Mouse (Mus musculus): Measurements from ENCODE around the gene Asb10. TPM values are rescaled to one million over a fixed set of nuclear protein-coding genes. Genes with fewer than 3 reads are reported as not detected.

Gene Asb10
- polyA plus RNA-seq, 1 experiment from 2014 or later, result 0.11 TPM

Other genes with a start within 250 kb of the Asb10 start
- gene Kcnh2, start 189.4 kb downstream of the Asb10 start, polyA plus RNA-seq (2015; fragmentation: Nextera tagmentation; extraction: Ambion mirVana), result 5.2 and 6.4 TPM in 2 replicates
- gene Nos3, start 176.2 kb downstream of the Asb10 start, polyA plus RNA-seq (2015; fragmentation: Nextera tagmentation; extraction: Ambion mirVana), result 7.4 TPM in 2 replicates
- 0.64 and 0.93 TPM in 2 replicates for gene Atg9b, start 148.8 kb downstream of the Asb10 start, polyA plus RNA-seq (2015; fragmentation: Nextera tagmentation; extraction: Ambion mirVana)
- gene Abcb8, start 147.3 kb downstream of the Asb10 start, polyA plus RNA-seq (2015; fragmentation: Nextera tagmentation; extraction: Ambion mirVana), result 47.9 and 48.7 TPM in 2 replicates
- gene Asic3, start 127.6 kb downstream of the Asb10 start, polyA plus RNA-seq (2015; fragmentation: Nextera tagmentation; extraction: Ambion mirVana), result 0.22 and 0.59 TPM in 2 replicates
- 106 and 114 TPM in 2 replicates for gene Cdk5, start 117.4 kb downstream of the Asb10 start, polyA plus RNA-seq (2015; fragmentation: Nextera tagmentation; extraction: Ambion mirVana)
- 18.5 and 23.7 TPM in 2 replicates for gene Slc4a2, start 117.1 kb downstream of the Asb10 start, polyA plus RNA-seq (2015; fragmentation: Nextera tagmentation; extraction: Ambion mirVana)
- gene Fastk, start 95.7 kb downstream of the Asb10 start, polyA plus RNA-seq (2015; fragmentation: Nextera tagmentation; extraction: Ambion mirVana), result 90.6 and 91.4 TPM in 2 replicates
- gene Tmub1, start 93.1 kb downstream of the Asb10 start, polyA plus RNA-seq (2015; fragmentation: Nextera tagmentation; extraction: Ambion mirVana), result 39.4 and 40.1 TPM in 2 replicates
- 76.9 and 108 TPM in 2 replicates for gene Agap3, start 88.8 kb downstream of the Asb10 start, polyA plus RNA-seq (2015; fragmentation: Nextera tagmentation; extraction: Ambion mirVana)
- 1.2 and 2.3 TPM in 2 replicates for gene Gbx1, start 13.8 kb downstream of the Asb10 start, polyA plus RNA-seq (2015; fragmentation: Nextera tagmentation; extraction: Ambion mirVana)
- gene 4931409K22Rik, start 15.8 kb upstream of the Asb10 start, polyA plus RNA-seq (2015; fragmentation: Nextera tagmentation; extraction: Ambion mirVana), result 0.42 and 0.56 TPM in 2 replicates
- 101 and 106 TPM in 2 replicates for gene Abcf2, start 36.5 kb upstream of the Asb10 start, polyA plus RNA-seq (2015; fragmentation: Nextera tagmentation; extraction: Ambion mirVana)
- 19.7 and 21.1 TPM in 2 replicates for gene Chpf2, start 45.8 kb upstream of the Asb10 start, polyA plus RNA-seq (2015; fragmentation: Nextera tagmentation; extraction: Ambion mirVana)
- gene Smarcd3, start 83.4 kb upstream of the Asb10 start, polyA plus RNA-seq (2015; fragmentation: Nextera tagmentation; extraction: Ambion mirVana), result 171 and 176 TPM in 2 replicates
- 59.7 and 61.2 TPM in 2 replicates for gene Nub1, start 144.6 kb upstream of the Asb10 start, polyA plus RNA-seq (2015; fragmentation: Nextera tagmentation; extraction: Ambion mirVana)
- 4.0 and 4.5 TPM in 2 replicates for gene Wdr86, start 189.7 kb upstream of the Asb10 start, polyA plus RNA-seq (2015; fragmentation: Nextera tagmentation; extraction: Ambion mirVana)
- gene Crygn, start 217.0 kb upstream of the Asb10 start, polyA plus RNA-seq (2015; fragmentation: Nextera tagmentation; extraction: Ambion mirVana), result 1.8 TPM in 2 replicates